Mouse (Mus musculus) C2C12 (cell line): ENCODE data around the gene Rhbdf2. TPM values are rescaled to one million over a fixed set of nuclear protein-coding genes. Genes with fewer than 3 reads are reported as not detected.

Source experiments
- H3K27me3 ChIP-seq: one replicate; pipeline ENCODE4 v1.6.1; 2011; ENCODE audit not compliant: control insufficient read depth, insufficient read depth, insufficient read length
- H3K36me3 ChIP-seq: one replicate; pipeline ENCODE4 v1.6.1; 2011; ENCODE audit not compliant: control insufficient read depth, insufficient read depth
- H3K4me3 ChIP-seq: one replicate; pipeline ENCODE4 v1.5.1; 2011; ENCODE audit warnings: mild to moderate bottlenecking, control low read depth; ENCODE audit not compliant: poor library complexity, insufficient read depth, severe bottlenecking
- H3K79me2 ChIP-seq: one replicate; pipeline ENCODE4 v1.6.1; 2011; ENCODE audit not compliant: control insufficient read depth, insufficient read depth
- H3K79me3 ChIP-seq: one replicate; pipeline ENCODE4 v1.6.1; 2011; ENCODE audit warnings: low read depth, control low read depth
- H3ac ChIP-seq: one replicate; pipeline ENCODE3; 2011; ENCODE audit warnings: low read depth; ENCODE audit not compliant: control insufficient read depth, insufficient read length
- CEBPB ChIP-seq: IDR thresholded peaks from one replicate; pipeline ENCODE4 v1.6.1; 2011; ENCODE audit warnings: low read depth, mild to moderate bottlenecking, control low read depth, moderate library complexity
- CTCF ChIP-seq: IDR thresholded peaks from one replicate; pipeline ENCODE4 v1.5.1; 2011; ENCODE audit not compliant: control insufficient read depth, insufficient read depth, insufficient read length
- FOSL1 ChIP-seq: IDR thresholded peaks from one replicate; pipeline ENCODE4 v1.8.0; 2011; ENCODE audit warnings: mild to moderate bottlenecking, low read length; ENCODE audit not compliant: poor library complexity, insufficient read depth, severe bottlenecking
- MAX ChIP-seq: IDR thresholded peaks from one replicate; pipeline ENCODE4 v1.6.1; 2011; ENCODE audit warnings: mild to moderate bottlenecking, control low read depth
- MYOD1 ChIP-seq: IDR thresholded peaks from one replicate; pipeline ENCODE4 v1.6.1; 2011; ENCODE audit warnings: low read depth; ENCODE audit not compliant: control insufficient read depth, insufficient read length
- MYOG ChIP-seq: IDR thresholded peaks from one replicate; pipeline ENCODE4 v1.6.1; 2011; ENCODE audit not compliant: control insufficient read depth, insufficient read length; ENCODE audit errors: extremely low read depth
- USF1 ChIP-seq: IDR thresholded peaks from one replicate; pipeline ENCODE4 v1.6.1; 2011; ENCODE audit warnings: low read depth, mild to moderate bottlenecking, control low read depth, moderate library complexity
- polyA plus RNA-seq: library from polyadenylated mRNA; unstranded; fragments of >200 nt; fragmentation: generic; extraction: Trizol; gene quantifications from one replicate; pipeline ENCODE4 v1.2.1, GENCODE M21; 2012; ENCODE audit warnings: missing spikeins

The Rhbdf2 gene
- polyA plus RNA-seq, 1 experiment = 1.9 TPM

- Histone ChIP-seq H3K36me3 (peaks cover 50% of the 10 kb centered on the region), H3K4me3 (peak overlapping the region; percentile 98), H3K27me3 (peaks cover 4% of the 10 kb centered on the region), H3K79me3 (peaks cover 50% of the 10 kb centered on the region), H3ac (peak overlapping the region; percentile 98), H3K79me2 (peaks cover 58% of the 10 kb centered on the region)
- peak; percentile 8 for TF ChIP-seq MAX
- no peak for TF ChIP-seq USF1
Observed at GRCm38 (mm10) chr11:116671845-116672434, 45.1 kb upstream of the Rhbdf2 start.

DNA sequence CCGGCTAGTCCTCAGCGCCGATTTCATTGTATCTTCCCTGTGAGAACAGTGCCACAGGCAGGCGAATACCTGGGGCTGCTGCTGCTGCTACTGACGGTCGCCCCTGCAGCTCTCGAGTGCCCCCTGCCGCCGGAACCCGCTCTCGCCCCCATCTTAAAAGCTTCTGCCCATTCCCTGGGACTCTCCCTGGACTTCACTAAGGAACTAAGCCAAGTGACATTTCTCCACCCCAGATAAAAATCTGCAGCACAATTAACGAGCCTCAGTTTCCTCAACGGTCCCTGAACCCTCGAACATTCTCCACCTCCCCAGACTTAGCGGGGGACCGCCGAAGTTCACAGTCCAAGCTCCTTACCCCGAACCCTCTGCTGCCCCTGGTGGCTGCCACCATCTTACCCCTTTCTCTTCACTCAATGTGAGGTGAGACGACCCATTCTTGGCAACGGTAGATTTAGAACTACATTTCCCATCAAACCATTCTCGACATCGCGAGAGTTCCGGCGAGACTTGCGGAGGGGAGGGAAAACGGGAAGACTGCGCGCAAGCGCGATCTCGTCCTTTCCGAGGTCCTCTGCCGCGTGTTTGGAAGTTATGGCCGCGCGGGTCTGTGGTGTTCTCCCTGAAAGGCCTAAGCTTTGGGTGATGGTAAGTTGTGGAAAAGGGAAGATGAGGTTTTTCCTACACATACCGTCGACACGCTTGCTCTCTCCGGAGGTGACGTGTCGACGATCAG lies 44.5 kb upstream of the Rhbdf2 start:
- peaks cover 4% of the 10 kb centered on the region for H3K27me3 ChIP-seq
- H3K36me3 ChIP-seq = peaks cover 43% of the 10 kb centered on the region
- H3K4me3 ChIP-seq = peak overlapping the region; percentile 98
- peaks cover 52% of the 10 kb centered on the region for H3K79me2 ChIP-seq
- peaks cover 43% of the 10 kb centered on the region for H3K79me3 ChIP-seq
- peak overlapping the region; percentile 98 for H3ac ChIP-seq
- TF ChIP-seq USF1 = no peak
- no peak for TF ChIP-seq MYOD1
- no peak for TF ChIP-seq MYOG
- peak; percentile 90 for TF ChIP-seq CTCF
- TF ChIP-seq MAX = peak; percentile 97

GRCm38 (mm10) chr11:116670386-116670785 lies 43.6 kb upstream of the Rhbdf2 start:
- Histone ChIP-seq H3K27me3 (peaks cover 4% of the 10 kb centered on the region), H3ac (no peak overlapping the region), H3K36me3 (peaks cover 34% of the 10 kb centered on the region), H3K79me2 (peaks cover 43% of the 10 kb centered on the region), H3K79me3 (peaks cover 38% of the 10 kb centered on the region), H3K4me3 (no peak overlapping the region)
- TF ChIP-seq MYOD1 = no peak
- TF ChIP-seq CTCF = no peak
- TF ChIP-seq CEBPB = no peak
- no peak for TF ChIP-seq USF1
- TF ChIP-seq FOSL1 = no peak
- no peak for TF ChIP-seq MYOG
- TF ChIP-seq MAX = no peak

GRCm38 (mm10) chr11:116669787-116670365 lies 43.1 kb upstream of the Rhbdf2 start:
- H3K36me3 ChIP-seq = peaks cover 29% of the 10 kb centered on the region
- peaks cover 38% of the 10 kb centered on the region for H3K79me2 ChIP-seq
- H3ac ChIP-seq = no peak overlapping the region
- H3K4me3 ChIP-seq = no peak overlapping the region
- peaks cover 4% of the 10 kb centered on the region for H3K27me3 ChIP-seq
- no peak for TF ChIP-seq FOSL1
- no peak for TF ChIP-seq MYOD1
- TF ChIP-seq MYOG = no peak
- no peak for TF ChIP-seq CEBPB
- TF ChIP-seq USF1 = no peak
- TF ChIP-seq MAX = no peak
- TF ChIP-seq CTCF = no peak
- H3K79me3 ChIP-seq = peaks cover 33% of the 10 kb centered on the region

DNA sequence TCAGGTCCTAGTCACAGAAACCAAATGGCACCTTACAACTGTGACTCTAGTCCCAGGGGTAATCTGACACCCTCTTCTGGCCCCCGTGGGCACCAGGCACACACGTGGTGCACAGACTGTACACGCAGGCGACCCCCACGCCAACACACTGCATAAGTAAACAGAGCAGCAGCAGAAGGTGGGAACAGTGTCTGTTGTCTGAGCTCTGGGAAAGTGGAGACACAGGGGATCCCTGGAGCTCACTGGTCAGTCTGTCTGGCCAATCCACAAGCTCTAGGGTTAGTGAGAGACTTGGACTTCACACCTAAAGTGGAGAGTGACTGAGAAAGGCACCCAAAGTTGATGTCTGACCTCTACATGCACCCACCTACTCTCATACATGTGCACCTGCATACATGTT lies 42.5 kb upstream of the Rhbdf2 start:
- Histone ChIP-seq H3K27me3 (peaks cover 4% of the 10 kb centered on the region), H3K4me3 (no peak overlapping the region), H3K36me3 (peaks cover 23% of the 10 kb centered on the region), H3K79me3 (peaks cover 28% of the 10 kb centered on the region), H3ac (no peak overlapping the region), H3K79me2 (peaks cover 32% of the 10 kb centered on the region)
- TF ChIP-seq MAX (no peak), CTCF (no peak), CEBPB (no peak)

- Histone ChIP-seq H3ac (no peak overlapping the region), H3K27me3 (peaks cover 4% of the 10 kb centered on the region), H3K79me2 (peaks cover 27% of the 10 kb centered on the region), H3K4me3 (no peak overlapping the region), H3K79me3 (peaks cover 23% of the 10 kb centered on the region), H3K36me3 (peaks cover 19% of the 10 kb centered on the region)
- TF ChIP-seq CEBPB = no peak
- TF ChIP-seq USF1 = no peak
- TF ChIP-seq MAX = no peak
- TF ChIP-seq MYOG = no peak
- TF ChIP-seq FOSL1 = no peak
- no peak for TF ChIP-seq MYOD1
- no peak for TF ChIP-seq CTCF
Observed at GRCm38 (mm10) chr11:116668839-116669238, 42.0 kb upstream of the Rhbdf2 start.
